Comparison of ENCODE assay signal across 16 mouse cellular contexts in genomic region chr11:60708631-60709030, GRCm38 (mm10). TPM values are rescaled to one million over a fixed set of nuclear protein-coding genes. Genes with fewer than 3 reads are reported as not detected.
DNase-seq lines count a peak whose midpoint lies in the region; ATAC-seq and TF ChIP-seq lines count a peak whose summit lies in the region.
"Had no signal": no experiment of that assay in that cellular context is flagged by ENCODE, and none has a peak within 500 bp of the region (broad histone marks: within the 10 kb centered on the region; RNA-seq: fewer than 3 reads in every experiment).

No protein-coding gene starts in this region.

- H3K36me3 ChIP-seq in heart, embryonic 10.5 days = peaks cover 100% of the 10 kb centered on the region
- H3K36me3 ChIP-seq in forebrain, postnatal 0 days (ENCODE audit: insufficient read depth) = peaks cover 94% of the 10 kb centered on the region

- TF ChIP-seq CTCF in forebrain, postnatal 0 days (IDR thresholded peaks at IDR 0.05; ENCODE audit: low read depth) = no peak

- WGBS in heart, embryonic 10.5 days = 90% methylated on average over 10 of the region's 10 CpGs
- WGBS in forebrain, postnatal 0 days = 88% methylated on average over 10 of the region's 10 CpGs

- H3K4me1 ChIP-seq in heart, embryonic 10.5 days = peaks cover 12% of the 10 kb centered on the region
- H3K4me1 ChIP-seq in forebrain, postnatal 0 days (ENCODE audit: insufficient read depth) = no peaks in the 10 kb centered on the region
- H3K4me1 ChIP-seq: limb, embryonic 13.5 days had no signal

- no peak overlapping the region for H3K4me3 ChIP-seq in heart, embryonic 10.5 days
- H3K4me3 ChIP-seq in forebrain, postnatal 0 days (ENCODE audit: low read depth, low read length) = no peak overlapping the region
- H3K4me3 ChIP-seq: forebrain, embryonic 13.5 days; hindbrain, embryonic 15.5 days; limb, embryonic 13.5 days; liver, embryonic 15.5 days had no signal

- peak; percentile 16 for DNase-seq in cerebellum, adult 11-12 months
- no peak for DNase-seq in cerebellum, postnatal 10 days
- DNase-seq in heart, adult 18-20 months = peak; percentile 2 to 9
- no peak for DNase-seq in heart, embryonic 10.5 days (ENCODE audit: low spot score)
- DNase-seq in right cerebral cortex, adult 18-20 months = peak; percentile 1
- DNase-seq in right cerebral cortex, postnatal 25 days = no peak
- DNase-seq in gastrocnemius, postnatal 14 days = peak; percentile 5
- DNase-seq in forebrain, postnatal 0 days = no peak
- DNase-seq: B cell, adult 2 months; kidney, adult 2 months; kidney, postnatal 36 days; thymus, adult 18-20 months had no signal

- H3K9me3 ChIP-seq in heart, embryonic 10.5 days = no peaks in the 10 kb centered on the region
- no peaks in the 10 kb centered on the region for H3K9me3 ChIP-seq in forebrain, postnatal 0 days (ENCODE audit: low read length)
- H3K9me3 ChIP-seq: forebrain, embryonic 13.5 days; hindbrain, embryonic 15.5 days; limb, embryonic 13.5 days; liver, embryonic 15.5 days had no signal

- no peaks in the 10 kb centered on the region for H3K27me3 ChIP-seq in heart, embryonic 10.5 days (ENCODE audit: insufficient read depth, poor library complexity, severe bottlenecking)
- H3K27me3 ChIP-seq in forebrain, postnatal 0 days (ENCODE audit: insufficient read depth, low read length) = no peaks in the 10 kb centered on the region
- H3K27me3 ChIP-seq: forebrain, embryonic 13.5 days; hindbrain, embryonic 15.5 days; limb, embryonic 13.5 days; liver, embryonic 15.5 days had no signal

- H3K4me2 ChIP-seq in forebrain, postnatal 0 days (ENCODE audit: low read depth) = no peak overlapping the region
- H3K4me2 ChIP-seq: forebrain, embryonic 13.5 days; hindbrain, embryonic 15.5 days; limb, embryonic 13.5 days; liver, embryonic 15.5 days had no signal

- intact Hi-C loops in gastrocnemius, postnatal 14 days (cut with DNase I; ENCODE audit: low total_unique reads) = no loop called here

- H3K9ac ChIP-seq in forebrain, postnatal 0 days = no peak overlapping the region
- H3K9ac ChIP-seq: forebrain, embryonic 13.5 days; hindbrain, embryonic 15.5 days; limb, embryonic 13.5 days; liver, embryonic 15.5 days had no signal

- H3K27ac ChIP-seq in heart, embryonic 10.5 days = no peak overlapping the region
- H3K27ac ChIP-seq in forebrain, postnatal 0 days (ENCODE audit: low read depth, low read length) = no peak overlapping the region
- H3K27ac ChIP-seq: forebrain, embryonic 13.5 days; hindbrain, embryonic 15.5 days; limb, embryonic 13.5 days; liver, embryonic 15.5 days had no signal

- no peak for ATAC-seq in forebrain, postnatal 0 days
- ATAC-seq: forebrain, embryonic 13.5 days had no signal

RNA-seq across cellular contexts. Expression of gene Llgl1, which starts 9.1 kb away (rescaled TPM):
- total RNA-seq in heart, adult 18-20 months (2021) = 10 to 100 TPM; 10.4 to 10.8 TPM
- 51.0 and 57.7 TPM in 2 replicates for polyA plus RNA-seq in heart, embryonic 10.5 days (2016; fragmentation: Nextera tagmentation; extraction: Ambion mirVana)
- total RNA-seq in gastrocnemius, postnatal 14 days (2021) = 10 to 100 TPM; 12.1 to 14.5 TPM
- total RNA-seq in forebrain, postnatal 0 days (2014; rRNA removed) = 27.8 and 32.2 TPM in 2 replicates
- 25.3 and 30.1 TPM in 2 replicates for polyA plus RNA-seq in forebrain, postnatal 0 days (2015; fragmentation: Nextera tagmentation; extraction: Ambion mirVana)

RNA-seq across cellular contexts. Expression of gene Flii, which starts 18.4 kb away (rescaled TPM):
- total RNA-seq in heart, adult 18-20 months (2021) = 100 to 1,000 TPM; 124 to 129 TPM
- polyA plus RNA-seq in heart, embryonic 10.5 days (2016; fragmentation: Nextera tagmentation; extraction: Ambion mirVana) = 80.4 and 103 TPM in 2 replicates
- 10 to 100 TPM; 87.8 to 90.9 TPM for total RNA-seq in gastrocnemius, postnatal 14 days (2021)
- total RNA-seq in forebrain, postnatal 0 days (2014; rRNA removed) = 80.7 and 104 TPM in 2 replicates
- 31.7 and 37.4 TPM in 2 replicates for polyA plus RNA-seq in forebrain, postnatal 0 days (2015; fragmentation: Nextera tagmentation; extraction: Ambion mirVana)

RNA-seq across cellular contexts. Expression of gene Mief2, which starts 19.6 kb away (rescaled TPM):
- total RNA-seq in heart, adult 18-20 months (2021) = 10 to 100 TPM; 30.5 to 34.2 TPM
- polyA plus RNA-seq in heart, embryonic 10.5 days (2016; fragmentation: Nextera tagmentation; extraction: Ambion mirVana) = 18.1 and 21.9 TPM in 2 replicates
- total RNA-seq in gastrocnemius, postnatal 14 days (2021) = 10 to 100 TPM; 82.5 to 88.4 TPM
- total RNA-seq in forebrain, postnatal 0 days (2014; rRNA removed) = 35.7 and 40.4 TPM in 2 replicates
- polyA plus RNA-seq in forebrain, postnatal 0 days (2015; fragmentation: Nextera tagmentation; extraction: Ambion mirVana) = 25.4 and 26.5 TPM in 2 replicates

Comparison
In these comparisons a context has a peak if more than half of its experiments do, and no peak if none do; other contexts are left out.
1. DNase-seq: peak in cerebellum, adult 11-12 months (single experiment), heart, adult 18-20 months (2 of 2), right cerebral cortex, adult 18-20 months (single experiment) and gastrocnemius, postnatal 14 days (single experiment); none in cerebellum, postnatal 10 days (0 of 2), heart, embryonic 10.5 days (single experiment), right cerebral cortex, postnatal 25 days (single experiment) and forebrain, postnatal 0 days (single experiment).